Mouse (Mus musculus) thymus, adult 18-20 months (tissue): ENCODE results near the gene Pip5kl1.

Experiments used
- DNase-seq, 2 experiments: peaks; one replicate each; pipeline ENCODE4 v3.0.0; 2022; ENCODE audit warnings: mixed read lengths in 2 of 2

Pip5kl1 gene

GRCm38 (mm10) chr2:32617109-32617508 is 42.5 kb downstream of the Pip5kl1 start:
- DNase-seq, result no peak

DNA sequence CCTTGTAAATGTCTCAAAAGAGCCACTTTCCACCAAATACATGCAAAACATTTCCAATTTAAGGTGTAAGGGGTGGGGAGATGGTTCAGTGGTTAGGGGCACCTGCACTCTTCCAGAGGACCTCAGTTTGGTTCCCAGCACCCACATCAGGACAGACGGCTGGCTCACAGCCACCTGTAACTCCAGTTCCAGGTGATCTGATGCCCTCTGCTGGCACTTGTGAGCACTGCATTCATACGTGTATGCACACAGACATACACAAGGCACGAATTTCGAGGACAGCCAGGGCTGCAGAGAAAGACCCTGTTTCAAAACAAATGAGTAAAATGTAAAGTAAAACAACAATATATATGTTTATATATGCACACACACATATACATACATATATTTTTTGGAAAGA is 43.0 kb downstream of the Pip5kl1 start:
- no peak for DNase-seq

DNA sequence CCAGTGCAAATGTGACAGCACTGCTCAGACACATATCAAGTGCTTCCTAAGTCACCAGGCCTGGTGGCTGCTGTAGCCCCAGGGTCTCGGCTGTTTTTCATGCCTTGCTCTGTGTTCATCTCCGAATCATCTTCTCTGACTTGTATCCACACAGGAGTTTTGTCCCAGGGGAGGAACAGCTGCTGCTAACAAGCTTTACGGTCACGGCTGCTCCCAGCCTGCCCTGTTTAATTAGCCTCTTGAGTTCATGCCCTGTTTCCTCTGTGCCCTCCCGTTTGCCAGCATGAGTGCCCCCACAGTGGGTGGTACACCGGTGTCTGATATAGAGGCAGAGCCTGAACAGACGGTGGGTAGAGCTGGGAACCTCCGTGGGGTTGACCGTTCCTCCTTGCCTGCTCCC is 43.5 kb downstream of the Pip5kl1 start:
- DNase-seq, result no peak

- DNase-seq, result no peak
These were observed 46.3 kb downstream of the Pip5kl1 start for GRCm38 (mm10) chr2:32620682-32621516.

GRCm38 (mm10) chr2:32621517-32621859 is 46.9 kb downstream of the Pip5kl1 start, which contains the start of gene Ak1:
Ak1 (plus strand) TSS chr2:32621758.
- no peak for DNase-seq

GRCm38 (mm10) chr2:32624111-32624748 is 49.6 kb downstream of the Pip5kl1 start:
- DNase-seq, result no peak

GRCm38 (mm10) chr2:32625212-32625872 is 50.7 kb downstream of the Pip5kl1 start:
- DNase-seq, result no peak

DNA sequence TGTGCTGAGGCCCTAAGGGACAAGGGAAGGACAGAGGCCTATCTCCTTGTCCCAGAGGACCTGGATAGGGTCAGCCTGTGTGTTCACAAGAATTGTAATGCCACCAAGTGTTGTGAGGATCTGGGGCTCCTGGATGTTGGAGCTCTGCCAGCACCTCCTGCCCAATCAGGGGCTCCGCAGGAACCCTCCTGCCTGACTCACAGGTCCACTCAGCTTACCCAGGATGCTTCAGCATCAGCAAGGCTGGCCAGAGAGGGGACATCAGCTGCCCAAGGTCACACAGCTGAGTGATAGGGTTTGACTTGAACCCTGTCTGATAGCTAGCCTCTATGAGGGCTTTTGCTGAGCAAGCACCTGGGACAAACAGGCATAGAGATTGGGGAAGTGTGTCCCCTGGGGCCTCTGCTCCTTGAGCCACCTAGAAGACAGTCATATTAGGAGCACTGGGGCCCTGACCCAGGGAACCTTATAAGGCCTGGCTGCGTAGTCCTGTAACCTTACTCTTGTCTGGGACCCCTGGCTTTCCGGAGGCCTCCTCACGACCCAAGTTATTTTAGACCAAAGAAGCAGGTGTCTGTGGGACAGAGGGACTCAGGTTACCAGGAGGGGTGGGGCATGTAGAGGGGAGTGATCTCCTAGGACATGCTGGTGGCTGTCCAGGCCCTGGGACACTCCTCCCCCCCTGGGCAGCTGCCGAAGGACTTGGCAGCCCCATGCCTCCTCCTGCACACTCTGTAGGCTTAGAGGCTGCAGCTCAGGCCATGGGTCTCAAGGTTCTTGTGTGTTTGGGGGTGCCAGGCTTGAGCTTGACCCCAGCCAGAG is 51.5 kb downstream of the Pip5kl1 start:
- DNase-seq, result no peak

- no peak for DNase-seq
These were observed 52.9 kb downstream of the Pip5kl1 start for GRCm38 (mm10) chr2:32627266-32628043.

- no peak for DNase-seq
These were observed 53.5 kb downstream of the Pip5kl1 start for GRCm38 (mm10) chr2:32628044-32628550.

DNA sequence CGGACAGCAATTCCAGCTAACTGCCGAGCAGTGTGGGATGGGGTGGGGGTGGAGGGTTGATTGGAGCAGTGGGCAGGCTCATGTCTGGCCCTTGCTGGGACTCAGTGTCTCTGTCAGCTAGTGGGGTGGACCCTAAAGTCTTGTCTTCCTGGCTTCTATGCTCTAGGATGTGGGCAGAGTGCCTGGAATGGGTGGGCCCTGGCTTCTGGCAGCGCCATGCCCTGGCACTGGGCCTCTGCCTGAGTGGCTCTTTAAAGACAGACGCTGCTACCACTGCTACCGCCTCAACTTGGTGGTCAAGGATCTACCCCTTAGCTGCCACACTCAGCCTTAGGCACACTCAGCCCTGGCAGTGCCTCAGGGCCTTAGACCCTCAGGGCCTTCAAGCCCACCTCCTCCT is 54.1 kb downstream of the Pip5kl1 start:
- no peak for DNase-seq

GRCm38 (mm10) chr2:32629276-32629976 is 54.8 kb downstream of the Pip5kl1 start:
- no peak for DNase-seq

DNA sequence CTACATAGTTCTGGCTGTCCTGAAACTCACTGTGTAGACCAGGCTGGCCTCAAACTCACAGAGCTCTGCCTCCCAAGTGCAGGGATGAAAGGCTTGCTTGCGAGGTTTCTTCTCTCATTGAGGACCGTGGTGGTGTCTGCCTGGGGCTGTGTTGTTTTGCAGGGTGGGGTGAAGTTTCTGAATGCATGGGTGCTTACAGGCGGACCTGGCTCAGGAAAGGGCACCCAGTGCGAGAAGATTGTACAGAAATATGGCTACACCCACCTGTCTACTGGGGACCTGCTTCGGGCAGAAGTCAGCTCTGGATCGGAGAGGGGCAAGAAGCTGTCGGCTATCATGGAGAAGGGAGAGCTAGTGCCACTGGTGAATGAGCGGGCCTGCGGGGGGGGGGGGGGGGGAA is 55.4 kb downstream of the Pip5kl1 start:
- no peak for DNase-seq

- DNase-seq, result no peak
These were observed 56.4 kb downstream of the Pip5kl1 start for GRCm38 (mm10) chr2:32631046-32631445.

DNA sequence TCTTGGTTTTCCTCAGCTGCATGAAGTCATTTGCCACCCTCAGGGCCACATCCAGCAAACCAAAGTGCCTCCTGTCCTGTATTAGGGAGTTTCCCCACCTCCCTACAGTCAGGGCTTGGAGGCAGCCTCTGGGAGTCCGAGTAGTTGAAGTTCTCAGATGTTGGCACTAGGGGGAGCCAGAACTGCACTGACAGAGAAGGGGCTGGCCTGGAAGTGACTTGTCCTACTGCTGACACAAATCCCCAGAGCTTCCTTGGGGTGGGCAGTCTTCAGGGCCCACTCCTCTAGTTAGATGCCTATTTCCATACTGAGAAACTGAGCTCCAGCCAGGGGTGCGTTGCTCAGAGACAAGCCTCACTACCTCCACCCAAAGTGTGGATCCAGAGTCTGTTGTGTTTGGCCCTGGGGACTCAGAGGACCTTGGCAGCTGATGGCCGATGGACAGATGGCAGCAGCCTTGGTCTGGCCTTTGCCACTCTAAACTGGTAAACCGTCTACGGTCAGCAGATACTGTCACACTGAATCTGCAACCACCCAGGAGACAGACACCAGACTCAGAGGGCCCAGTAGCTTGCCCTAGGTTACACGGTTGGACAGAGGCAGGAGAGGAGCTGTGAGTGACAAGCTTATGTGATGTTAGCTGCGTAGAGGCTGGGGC is 57.3 kb downstream of the Pip5kl1 start:
- DNase-seq, result peak; percentile 40 to 46
